Mouse (Mus musculus): Measurements from ENCODE around the gene Cfap70.

Gene Cfap70

DNA sequence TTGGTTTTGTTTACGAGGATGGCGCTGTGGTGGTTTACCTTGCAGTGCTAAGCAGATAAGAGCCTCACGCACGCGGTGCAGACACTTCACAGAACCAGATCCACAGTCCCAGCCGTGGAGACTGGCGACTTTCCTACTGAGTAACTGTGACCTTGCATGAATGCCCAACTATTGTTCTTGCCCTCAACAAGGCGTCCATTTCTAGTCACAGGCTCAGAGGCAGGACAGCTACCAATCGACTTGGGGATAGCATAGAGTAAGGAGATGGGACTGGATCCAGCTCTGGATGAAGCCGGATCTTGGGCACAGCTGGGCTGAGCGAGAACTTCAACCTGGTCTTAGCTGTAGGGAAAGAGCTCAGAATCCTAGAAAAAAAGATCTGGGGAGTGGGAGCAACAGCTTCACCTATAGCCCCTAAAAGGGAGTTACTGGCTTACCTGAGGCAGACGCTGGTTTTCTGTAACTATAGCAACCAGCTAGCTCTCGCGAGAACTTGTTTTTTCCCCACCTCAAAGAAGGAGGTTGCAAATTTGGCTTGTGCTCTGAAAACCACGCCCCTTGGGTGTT, at the start of gene Cfap70:
TSS of gene Cfap70 (minus strand) at position 462 of the 567 bp plus-strand sequence.
- peak; percentile 49 for DNase-seq (ENCODE audit: low read depth, low spot score)

DNA sequence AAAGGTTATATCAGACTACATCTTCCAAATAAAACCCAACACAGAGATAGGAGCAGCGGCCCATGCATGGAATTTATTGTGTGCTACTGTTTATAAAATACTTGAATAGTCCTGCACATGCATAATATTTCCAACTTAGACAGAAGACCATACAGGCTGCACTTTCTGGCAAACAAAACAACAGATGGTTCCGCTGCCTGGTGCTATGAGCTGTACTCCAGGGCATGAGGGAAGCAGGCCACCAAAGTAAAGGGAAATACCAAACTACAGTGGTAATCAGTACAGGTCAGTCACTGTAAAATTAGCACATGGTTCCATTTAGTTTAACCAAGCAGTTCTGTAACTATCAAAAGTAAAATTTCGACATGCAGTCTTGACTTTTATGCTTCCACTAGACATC, 48.0 kb upstream of the Cfap70 start:
- no peak for DNase-seq (ENCODE audit: low read depth, low spot score)

DNA sequence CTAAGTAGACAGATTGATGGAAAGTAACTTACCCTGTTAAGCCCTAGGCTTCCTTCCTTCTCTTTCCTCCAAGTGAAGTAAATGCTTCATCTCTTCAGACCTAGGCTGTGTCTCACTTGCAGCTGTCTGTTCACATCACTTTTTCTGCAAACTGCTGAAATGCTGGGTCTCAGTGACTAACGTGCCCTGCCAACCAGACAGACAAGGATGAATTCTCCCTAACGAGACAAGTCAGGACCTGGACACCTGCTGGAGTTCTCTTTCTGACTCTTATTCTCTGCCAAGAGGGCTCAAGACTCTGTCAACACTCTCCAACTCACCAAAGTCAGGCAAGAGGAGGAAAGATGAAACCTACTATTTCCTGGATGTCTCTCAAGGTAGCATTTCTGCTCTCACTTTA, 44.6 kb upstream of the Cfap70 start, which contains the start of gene Mss51:
TSS of gene Mss51 (minus strand) at position 299 of the 400 bp plus-strand sequence.
- DNase-seq (ENCODE audit: low read depth, low spot score) = no peak

DNA sequence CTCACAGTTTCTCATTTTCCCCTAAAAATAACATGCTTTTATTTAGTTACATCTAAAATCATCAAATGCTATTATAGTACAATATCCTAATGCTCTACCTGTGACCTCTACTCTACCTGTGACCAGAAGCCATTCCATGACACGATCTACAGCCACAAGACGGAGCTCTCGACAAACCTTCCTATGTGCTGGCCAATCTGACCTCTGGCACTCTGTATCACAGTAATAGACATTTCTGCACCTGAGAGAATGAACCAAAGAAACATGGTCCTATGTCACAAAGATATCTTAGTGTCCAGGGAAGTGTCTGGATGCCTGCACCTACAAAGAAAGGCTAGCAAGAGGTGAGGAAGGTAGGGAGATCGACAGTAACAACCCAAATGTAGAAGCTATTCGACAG, 34.0 kb upstream of the Cfap70 start:
- DNase-seq (ENCODE audit: low read depth, low spot score) = no peak

DNA sequence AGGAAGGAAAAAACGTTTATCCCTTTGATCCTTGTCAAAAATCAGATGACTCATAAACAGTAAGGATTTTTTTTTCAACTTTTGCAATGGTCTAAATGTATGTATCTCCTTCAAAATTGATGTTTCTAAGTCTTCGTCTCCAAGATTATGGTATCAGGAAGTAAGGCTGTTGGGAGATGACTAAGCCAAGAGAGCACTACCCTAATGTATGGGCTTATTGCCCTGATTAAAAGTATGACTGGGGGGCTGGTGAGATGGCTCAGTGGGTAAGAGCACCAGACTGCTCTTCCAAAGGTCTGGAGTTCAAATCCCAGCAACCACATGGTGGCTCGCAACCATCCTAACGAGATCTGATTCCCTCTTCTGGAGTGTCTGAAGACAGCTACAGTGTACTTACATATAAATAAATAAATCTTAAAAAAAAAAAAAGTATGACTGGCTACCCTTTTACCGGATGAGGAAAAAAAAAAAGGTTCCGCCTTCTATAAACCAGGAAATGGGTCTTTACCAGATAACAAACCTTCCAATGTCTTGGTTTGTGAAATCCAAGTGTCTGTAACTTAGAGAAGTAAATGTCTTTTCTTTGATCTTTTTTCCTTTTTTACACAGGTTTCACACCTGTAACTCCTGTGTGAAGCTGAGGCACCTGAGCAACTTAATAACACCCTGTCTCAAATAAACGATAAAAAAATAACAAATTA, 30.2 kb upstream of the Cfap70 start:
- DNase-seq (ENCODE audit: low read depth, low spot score) = no peak

DNA sequence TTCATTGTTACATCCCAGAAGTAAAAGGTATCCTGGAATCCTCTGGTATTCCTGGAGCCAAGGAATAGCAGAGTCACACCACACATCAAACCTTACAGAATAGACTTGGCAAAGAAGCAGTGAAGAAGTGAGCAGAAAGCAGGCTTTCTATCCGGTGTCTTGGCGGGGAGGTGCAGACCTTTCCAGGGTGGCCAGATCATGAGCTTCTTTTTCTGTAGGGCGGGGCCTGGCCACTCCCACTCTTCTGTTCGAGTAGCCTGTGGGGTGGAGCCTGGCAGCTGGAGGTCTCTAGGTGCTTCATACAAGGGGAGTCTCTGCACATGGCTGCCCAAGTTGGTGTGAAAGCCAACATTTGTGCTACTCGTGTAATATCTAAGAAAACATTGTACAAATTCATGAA, 29.2 kb upstream of the Cfap70 start:
- no peak for DNase-seq (ENCODE audit: low read depth, low spot score)

DNA sequence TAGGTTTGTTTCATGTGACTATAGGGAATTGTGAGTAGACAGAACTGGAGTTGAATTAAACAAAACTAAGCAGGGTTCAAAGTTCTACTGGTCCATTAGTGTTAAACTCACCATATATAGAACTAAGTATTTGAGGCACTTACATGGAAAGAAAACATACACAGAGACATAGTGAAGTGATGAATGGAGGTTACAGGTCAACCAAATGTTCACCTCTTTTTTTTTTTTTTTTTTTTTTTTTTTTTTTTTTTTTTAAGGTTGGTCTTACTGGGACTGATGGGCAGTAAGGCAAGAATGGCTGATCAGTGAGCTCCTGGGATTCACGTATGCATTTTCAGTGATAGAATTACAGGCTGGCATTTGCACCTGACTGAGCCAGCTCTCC, 28.2 kb upstream of the Cfap70 start:
- no peak for DNase-seq (ENCODE audit: low read depth, low spot score)

DNA sequence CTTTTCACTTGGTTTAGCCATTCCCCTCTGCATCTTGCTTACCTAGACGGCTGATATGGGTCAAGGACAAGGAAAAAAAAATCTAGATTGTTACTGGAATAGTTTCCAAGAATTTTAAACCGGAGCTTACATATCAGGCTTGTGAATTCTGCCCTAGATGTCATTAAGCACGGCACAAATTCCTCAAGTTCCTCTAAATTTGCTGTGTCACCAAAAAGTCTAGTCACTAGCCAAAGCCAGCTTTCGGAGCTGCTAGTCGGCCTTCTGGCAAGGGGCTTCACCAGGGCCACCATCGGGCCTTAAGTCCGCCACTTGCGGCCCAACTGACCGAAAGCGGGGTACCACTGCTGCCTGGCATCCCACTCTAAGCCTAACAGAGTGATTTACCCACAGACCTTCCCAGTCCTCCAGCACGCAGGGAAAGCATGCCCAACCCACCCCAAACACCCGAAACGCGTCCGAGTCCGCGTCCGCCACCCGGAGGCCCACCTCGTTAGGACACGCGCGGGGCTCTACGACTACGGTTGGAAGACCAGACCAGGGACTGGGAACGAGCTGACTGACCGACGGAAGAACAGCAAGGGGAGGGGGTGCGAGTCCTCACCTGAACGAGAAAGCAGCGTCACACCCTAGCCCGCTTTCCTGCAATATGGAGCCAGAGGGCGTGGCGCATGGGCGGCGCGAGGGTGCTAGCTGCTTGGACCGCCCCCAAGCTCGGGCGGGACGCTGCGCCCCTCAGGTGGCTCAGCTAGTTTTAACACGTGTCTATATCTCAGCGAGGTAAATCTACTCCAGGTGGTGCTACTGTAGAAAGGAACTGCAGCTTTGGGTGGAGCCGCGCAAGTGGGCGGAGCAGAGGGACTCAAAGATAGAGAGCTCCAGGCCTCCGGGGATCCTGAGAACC, 27.5 kb upstream of the Cfap70 start, which contains the start of gene Anxa7:
TSS of gene Anxa7 (minus strand) at position 843 of the 904 bp plus-strand sequence.
- DNase-seq (ENCODE audit: low read depth, low spot score) = peak; percentile 24

DNA sequence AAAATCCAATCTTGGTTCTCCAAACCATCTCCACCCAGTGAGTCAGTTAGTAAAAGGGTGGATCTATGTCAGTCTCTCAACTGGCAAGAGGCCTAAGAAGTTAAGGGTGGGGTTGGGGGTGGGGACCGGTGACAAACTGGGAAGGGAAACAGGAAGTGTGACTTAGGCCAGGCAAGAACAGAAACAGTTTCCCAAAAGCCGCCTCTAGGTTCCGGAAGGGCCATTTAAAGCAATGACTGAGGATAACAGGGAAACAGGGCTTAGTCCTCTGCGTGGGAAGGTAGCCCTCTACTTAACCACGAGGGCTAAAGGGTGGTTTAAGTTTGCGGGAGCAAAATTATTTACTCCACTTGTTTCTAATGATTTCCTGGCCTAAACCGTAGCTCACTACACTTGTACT, 26.8 kb upstream of the Cfap70 start:
- no peak for DNase-seq (ENCODE audit: low read depth, low spot score)

DNA sequence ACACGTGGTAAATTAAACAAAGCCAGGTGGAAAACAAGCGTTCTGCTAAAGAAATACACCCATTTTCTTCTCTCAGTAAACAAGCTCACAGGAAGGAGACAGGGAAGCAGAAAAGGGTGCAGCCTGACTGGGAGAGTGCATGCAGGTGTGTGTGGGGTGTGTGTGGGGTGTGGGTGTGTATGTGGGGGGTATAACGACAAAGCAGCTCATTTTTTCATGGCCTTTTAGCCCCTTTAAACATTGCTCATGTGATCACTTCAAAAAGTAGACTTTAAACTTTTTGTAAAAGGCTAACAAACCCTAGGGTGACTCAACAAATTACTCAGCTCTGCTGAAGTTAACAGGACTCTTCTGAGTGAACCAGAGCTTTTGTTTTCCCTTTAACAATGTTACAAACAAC, 26.4 kb upstream of the Cfap70 start:
- no peak for DNase-seq (ENCODE audit: low read depth, low spot score)

DNA sequence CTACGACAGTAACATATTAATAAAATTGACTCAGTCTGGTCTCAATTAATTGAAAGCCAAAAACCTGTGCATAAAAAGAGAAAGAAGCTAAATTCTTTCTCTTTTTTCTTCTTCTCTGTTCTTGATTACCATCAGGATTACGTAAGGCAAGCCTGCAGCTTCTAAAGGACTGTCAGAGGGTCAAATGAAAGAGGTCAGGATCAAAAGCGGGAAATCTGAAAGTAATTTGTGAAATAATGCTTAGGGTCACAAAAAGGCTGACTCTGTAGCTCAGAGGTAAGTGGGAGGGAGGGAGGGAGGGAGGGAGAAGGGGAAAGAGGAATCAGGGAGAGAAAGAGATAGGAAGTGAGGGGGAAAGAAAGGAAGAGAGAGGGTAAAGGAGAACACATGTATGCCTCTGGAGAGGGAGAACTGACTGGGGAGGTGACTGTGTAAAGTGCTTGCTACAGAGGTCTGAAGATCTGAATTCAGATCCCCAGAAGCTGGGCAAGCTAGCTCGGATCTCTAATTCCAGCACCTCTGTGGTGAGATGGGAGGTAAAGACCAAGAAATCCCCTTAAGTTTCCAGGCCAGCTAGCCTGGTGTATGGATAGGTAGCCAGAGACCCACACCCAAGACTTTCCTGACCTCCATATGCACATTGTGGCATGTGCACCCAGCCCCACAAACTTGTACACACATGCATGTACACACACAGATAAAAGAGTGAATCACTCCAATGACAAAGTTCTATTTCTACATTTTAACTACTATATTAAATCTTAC, 25.4 kb upstream of the Cfap70 start:
- DNase-seq (ENCODE audit: low read depth, low spot score) = no peak

DNA sequence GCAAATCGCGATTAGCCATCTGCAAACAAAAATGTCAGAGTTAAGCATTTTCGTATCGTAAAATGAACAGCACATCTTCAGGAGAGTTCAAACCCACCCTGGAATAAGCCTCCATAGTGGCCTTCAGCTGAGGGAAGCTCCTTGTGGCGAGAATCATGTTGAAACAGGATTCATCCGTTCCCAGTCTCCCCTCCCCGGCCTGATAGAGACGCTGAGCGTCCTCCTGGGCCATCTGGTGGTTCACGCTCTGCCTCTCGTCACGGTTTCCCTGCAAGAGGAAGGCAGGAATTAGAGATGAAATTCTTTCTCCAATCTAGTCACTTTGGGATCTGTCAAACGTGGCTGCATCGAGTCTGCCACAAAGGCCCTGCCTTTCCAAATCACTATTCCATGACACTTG, 8.2 kb upstream of the Cfap70 start:
- no peak for DNase-seq (ENCODE audit: low read depth, low spot score)

DNA sequence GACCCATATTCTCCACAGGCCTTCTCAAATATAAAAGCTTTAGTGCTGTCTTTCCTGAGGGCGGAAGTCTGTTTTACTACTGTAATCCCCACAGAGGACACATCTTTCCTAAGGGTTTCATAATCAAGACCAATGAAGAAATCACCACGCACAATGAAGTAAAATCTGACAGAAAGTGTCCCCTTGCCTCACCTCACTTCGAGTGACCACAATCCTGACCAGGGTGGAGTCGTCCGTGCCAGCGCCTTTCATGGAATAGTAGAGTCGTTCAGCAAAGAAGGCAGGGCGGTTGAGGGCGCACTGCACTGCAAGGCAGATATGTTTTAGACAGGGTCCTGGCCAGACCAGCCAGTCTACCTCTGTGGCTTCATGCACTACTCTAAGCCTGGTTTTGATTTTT, 6.4 kb upstream of the Cfap70 start:
- DNase-seq (ENCODE audit: low read depth, low spot score) = no peak

DNA sequence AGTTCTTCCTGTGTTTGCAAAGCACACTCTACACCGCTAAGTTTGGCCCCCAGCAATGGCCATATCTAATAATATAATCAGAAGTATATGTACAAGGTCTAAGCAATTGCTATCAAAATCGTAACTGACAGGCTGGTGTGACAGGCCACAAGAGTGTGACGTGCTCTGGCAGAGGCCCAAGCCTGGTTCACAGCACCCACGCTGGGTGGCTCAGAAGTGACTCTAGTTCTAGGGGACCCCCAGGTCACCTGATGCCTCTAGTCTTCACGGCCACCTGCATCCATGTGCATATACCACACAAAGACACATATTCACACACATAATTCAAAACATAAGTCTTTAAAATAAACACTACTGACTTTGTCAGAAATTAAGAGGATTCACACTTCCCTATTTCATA, 903 bp upstream of the Cfap70 start:
- DNase-seq (ENCODE audit: low read depth, low spot score) = no peak

DNA sequence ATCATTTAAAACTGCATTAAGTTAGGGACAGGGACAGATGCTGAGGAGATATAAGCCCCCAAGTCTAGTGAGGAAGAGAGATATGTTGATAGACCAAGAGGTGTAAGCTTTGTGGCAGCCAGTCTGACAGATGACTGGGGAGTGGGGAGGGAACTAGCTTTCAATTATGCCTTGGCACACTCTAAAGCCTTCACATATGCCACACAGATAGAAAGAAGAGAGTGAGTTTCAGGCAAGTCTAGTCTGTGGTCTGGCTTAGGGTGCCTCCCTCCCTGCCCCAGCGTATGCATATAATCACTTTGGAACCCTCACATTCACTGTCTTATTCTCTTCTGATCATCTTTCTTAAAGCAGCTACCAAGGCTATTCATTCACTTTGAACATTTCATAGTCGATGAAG, 724 bp downstream of the Cfap70 start:
- no peak for DNase-seq (ENCODE audit: low read depth, low spot score)

DNA sequence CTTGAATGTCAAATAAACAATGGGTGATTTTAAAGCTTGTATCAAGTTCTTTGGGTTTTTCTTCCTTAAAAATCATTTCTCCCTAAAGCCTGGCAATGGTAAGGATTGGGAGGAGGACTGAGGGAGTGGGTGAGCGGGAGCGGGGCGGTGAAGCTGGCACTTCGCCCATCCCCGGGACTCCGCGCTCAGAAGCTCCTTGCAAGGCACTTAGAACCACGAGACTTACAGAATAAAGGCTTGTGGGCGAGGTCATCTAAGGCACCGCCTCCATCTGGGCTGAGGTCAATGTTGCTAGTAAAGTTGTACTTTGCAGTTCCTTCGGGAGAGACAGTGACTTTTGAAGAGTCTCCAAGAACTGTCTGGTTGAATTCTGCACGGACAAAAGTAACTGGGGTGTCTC, 4.8 kb downstream of the Cfap70 start:
- no peak for DNase-seq (ENCODE audit: low read depth, low spot score)

DNA sequence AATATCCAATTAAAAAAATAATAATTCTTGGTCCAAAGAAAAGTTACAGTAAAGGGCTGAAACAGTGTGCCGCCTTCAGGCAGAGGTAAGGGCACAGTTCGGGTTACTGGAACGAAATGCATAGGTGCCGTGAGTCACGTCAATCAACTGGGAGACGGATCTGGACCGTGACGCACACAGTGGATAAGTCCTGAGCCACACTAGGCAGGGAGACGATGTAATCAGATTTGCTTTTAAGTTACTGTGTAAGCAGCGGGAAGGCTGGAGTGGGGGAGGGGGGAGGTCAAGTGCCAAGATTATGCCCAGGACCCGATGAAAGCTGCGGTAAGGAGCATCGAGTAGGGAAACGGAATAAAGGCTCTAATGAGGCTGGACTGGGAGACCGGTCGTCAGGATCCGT, 9.8 kb downstream of the Cfap70 start:
- DNase-seq (ENCODE audit: low read depth, low spot score) = no peak

DNA sequence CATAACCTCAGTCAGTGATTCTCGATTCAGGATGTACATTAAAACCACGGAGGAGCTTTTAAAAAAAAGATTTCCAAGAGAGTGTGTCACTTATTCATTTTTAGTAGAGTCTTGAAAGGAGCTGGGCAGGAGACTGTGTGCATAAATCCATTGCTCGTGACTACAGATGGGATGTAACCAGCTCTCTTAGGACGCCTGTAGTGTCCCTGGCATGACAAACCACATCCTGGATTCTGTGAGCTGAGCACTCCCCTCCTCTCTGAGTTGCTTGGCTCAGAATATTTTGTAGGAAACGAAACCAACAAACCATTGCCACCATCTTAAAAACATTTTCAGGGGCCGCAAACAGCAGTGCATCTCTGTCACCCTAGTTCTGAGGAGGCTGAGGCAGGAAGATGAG, 15.1 kb downstream of the Cfap70 start:
- DNase-seq (ENCODE audit: low read depth, low spot score) = no peak

DNA sequence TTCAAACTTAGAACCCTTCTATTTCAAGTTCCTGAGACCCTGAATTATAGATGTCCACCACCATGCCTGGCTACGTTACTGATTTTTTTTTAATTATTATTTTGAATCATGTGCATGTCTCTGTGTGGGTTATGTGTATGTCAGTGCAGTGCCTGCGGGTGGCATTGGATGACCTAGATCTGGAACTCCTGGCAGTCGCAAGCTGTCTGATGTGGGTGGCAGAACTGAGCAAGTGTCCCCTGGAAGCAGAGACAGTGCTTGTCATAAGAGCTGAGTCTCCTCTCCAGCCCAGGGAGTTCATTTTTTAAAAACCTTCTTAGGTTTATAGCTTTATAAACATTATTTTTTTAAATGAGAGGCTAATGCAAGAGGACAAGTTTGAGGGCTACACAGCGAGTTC, 19.6 kb downstream of the Cfap70 start:
- DNase-seq (ENCODE audit: low read depth, low spot score) = no peak

DNA sequence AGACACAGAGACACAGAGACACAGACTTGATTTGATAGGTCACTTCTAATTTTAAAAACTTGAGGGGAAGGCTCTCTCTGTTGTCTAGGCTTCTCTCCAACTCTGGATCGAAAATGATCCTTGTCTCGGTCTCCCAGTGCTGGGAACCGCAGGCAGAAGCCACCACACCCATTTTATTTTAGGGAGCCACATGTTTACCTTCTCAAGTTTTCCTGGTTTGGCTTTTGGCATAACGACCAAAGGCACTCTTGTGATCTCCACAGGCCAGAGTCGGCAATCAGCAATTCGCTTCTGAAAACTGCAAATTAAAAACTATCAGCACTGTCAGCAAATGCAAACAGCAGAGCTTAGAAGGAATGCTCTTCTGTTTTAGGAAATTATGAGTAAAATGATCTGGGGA, 20.3 kb downstream of the Cfap70 start:
- DNase-seq (ENCODE audit: low read depth, low spot score) = no peak

DNA sequence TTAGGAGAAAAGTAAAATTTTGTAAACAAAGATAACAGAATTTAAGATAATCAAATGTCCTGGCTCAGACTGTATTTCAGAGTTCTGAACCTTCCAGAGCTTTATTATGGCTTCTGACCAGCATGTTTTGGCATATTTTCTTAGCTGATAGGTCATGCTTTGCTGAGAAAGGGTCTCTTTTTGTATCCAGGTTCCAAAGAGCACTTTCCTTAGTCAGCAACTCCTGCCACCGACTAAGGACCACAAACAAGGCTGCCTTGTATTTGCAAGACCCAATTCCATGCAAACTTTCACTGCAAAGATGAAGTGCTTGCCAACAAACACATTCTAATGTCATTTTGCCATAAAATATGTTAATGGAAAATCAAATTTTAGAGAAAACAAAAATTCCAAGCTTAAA, 22.2 kb downstream of the Cfap70 start:
- no peak for DNase-seq (ENCODE audit: low read depth, low spot score)

DNA sequence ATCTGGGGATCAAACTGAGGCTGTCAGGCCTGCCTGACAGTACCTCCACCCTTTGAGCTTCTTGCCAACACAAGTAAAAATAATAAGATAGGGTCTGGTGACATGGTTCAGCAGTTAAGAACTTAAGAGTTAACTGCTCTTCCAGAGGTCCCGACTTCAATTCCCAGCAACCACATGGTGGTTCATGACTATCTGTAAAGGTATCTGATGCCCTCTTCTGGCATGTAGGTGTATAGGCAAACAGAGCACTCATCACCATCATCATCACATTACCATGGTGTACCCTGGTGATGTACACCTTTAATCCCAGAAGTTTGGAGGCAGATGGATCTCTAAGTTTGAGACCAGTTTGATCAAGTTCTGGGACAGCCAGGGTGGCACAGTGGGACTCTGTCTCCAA, 23.4 kb downstream of the Cfap70 start:
- DNase-seq (ENCODE audit: low read depth, low spot score) = no peak

Data from brain, embryonic 18.5 days (tissue).